Mouse (Mus musculus) embryonic fibroblast, embryonic 13.5 days (primary cell): ENCODE measurements around the gene Scfd2. TPM values are rescaled to one million over a fixed set of nuclear protein-coding genes. Genes with fewer than 3 reads are reported as not detected.

Experiments used
- H3K27ac ChIP-seq: 2 replicates; pipeline ENCODE4 v1.5.1; 2012; ENCODE audit warnings: low read length, control low read depth, inconsistent platforms; ENCODE audit not compliant: insufficient read depth
- H3K4me1 ChIP-seq: 2 replicates; pipeline ENCODE4 v1.6.1; 2011; ENCODE audit warnings: low read length; ENCODE audit not compliant: control insufficient read depth, insufficient read depth
- H3K4me3 ChIP-seq: 2 replicates; pipeline ENCODE4 v1.5.1; 2011; ENCODE audit warnings: mild to moderate bottlenecking, control low read depth, low read length; ENCODE audit not compliant: insufficient read depth
- CTCF ChIP-seq: IDR thresholded peaks from 2 replicates; pipeline ENCODE4 v1.5.1; 2011; ENCODE audit warnings: mild to moderate bottlenecking, control low read depth, low read length, moderate library complexity, borderline replicate concordance; ENCODE audit not compliant: insufficient read depth
- POLR2A ChIP-seq: IDR thresholded peaks from 2 replicates; pipeline ENCODE4 v1.6.1; 2011; ENCODE audit warnings: low read depth, mild to moderate bottlenecking, control low read depth, low read length, moderate library complexity
- polyA plus RNA-seq: library from polyadenylated mRNA; stranded (reverse); fragments of >200 nt; gene quantifications from 2 replicates; pipeline ENCODE4 v1.2.4, GENCODE M21; 2011; ENCODE audit warnings: low read depth; ENCODE audit not compliant: missing spikeins, insufficient read length

Scfd2 gene
- polyA plus RNA-seq, 1 experiment: 11.4 TPM

DNA sequence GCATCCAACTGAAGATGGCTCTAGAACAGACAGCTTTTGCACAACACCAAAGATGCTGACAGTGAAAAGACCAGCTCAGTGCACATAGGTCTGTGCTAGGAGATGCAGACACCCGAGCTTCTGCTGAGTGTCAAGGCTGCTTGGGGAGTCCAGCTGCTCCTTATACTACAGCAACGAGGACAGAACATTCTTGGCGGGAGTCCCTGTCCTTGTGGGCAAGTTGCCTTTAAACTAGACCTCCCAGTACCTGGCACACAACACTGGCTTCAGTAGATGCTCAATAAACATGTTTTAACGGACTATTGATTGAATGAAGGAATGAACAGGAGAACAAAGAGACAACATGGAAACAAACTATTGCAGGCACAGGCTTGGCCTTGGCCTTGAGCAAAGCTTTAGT, 226.8 kb downstream of the Scfd2 start:
- Histone ChIP-seq H3K4me3 (no peak overlapping the region), H3K4me1 (no peaks in the 10 kb centered on the region; the same call in 1 of the 2 replicates), H3K27ac (no peak overlapping the region)
- TF ChIP-seq CTCF (no peak), POLR2A (no peak)

- no peak overlapping the region for H3K27ac ChIP-seq
- H3K4me1 ChIP-seq: no peaks in the 10 kb centered on the region; the same call in 1 of the 2 replicates
- H3K4me3 ChIP-seq: no peak overlapping the region
- TF ChIP-seq CTCF (no peak), POLR2A (no peak)
Observed at GRCm38 (mm10) chr5:74302331-74302730, 229.2 kb downstream of the Scfd2 start.

- Histone ChIP-seq H3K4me1 (no peaks in the 10 kb centered on the region; the same call in 1 of the 2 replicates), H3K4me3 (no peak overlapping the region), H3K27ac (no peak overlapping the region)
- TF ChIP-seq CTCF (no peak), POLR2A (no peak)
Observed at GRCm38 (mm10) chr5:74301443-74301842, 230.1 kb downstream of the Scfd2 start.

DNA sequence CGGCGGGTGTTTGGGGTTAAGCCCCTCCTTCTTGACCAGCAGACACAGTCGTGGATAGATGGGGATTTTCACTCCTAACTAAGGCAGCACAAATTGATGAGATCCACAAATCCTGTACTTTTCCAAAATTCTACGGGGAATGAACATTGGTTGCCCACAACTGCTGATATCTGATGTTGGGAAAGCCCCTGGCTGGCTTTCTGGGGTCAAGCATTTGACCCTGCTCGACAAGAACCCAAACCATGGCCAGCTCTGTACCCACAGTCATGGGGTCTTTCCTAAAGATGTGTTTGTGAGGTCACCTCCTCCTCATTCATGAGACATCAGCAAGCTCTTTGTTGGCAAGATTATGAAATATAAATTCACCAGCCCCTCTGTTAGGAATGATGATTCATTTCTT, 230.6 kb downstream of the Scfd2 start:
- Histone ChIP-seq H3K4me1 (no peaks in the 10 kb centered on the region; the same call in 1 of the 2 replicates), H3K27ac (no peak overlapping the region), H3K4me3 (no peak overlapping the region)
- TF ChIP-seq POLR2A (no peak), CTCF (no peak)

- Histone ChIP-seq H3K27ac (no peak overlapping the region), H3K4me1 (no peaks in the 10 kb centered on the region; the same call in 1 of the 2 replicates)
Observed at GRCm38 (mm10) chr5:74300140-74300539, 231.4 kb downstream of the Scfd2 start.

DNA sequence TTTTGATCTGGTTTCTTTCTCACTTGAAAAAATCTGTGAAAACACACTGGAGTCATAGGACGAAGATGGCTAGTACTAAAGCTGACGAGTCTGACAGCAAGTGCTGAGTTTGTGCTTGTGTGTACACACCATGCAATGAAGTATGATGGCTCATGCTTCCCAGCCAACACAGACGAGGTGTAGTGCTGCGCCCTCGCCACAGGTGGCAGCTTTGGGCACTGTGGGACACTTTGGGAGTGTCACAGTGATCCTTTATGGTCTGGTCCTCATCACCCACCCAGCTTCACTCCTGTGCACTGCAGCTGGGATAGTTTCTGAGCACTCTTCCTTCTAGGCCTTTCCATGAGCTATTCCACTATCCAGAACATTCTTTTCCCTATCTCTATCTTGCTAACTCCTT, 234.4 kb downstream of the Scfd2 start:
- TF ChIP-seq CTCF (peak; percentile 20; the same call in 1 of the 2 replicates), POLR2A (no peak)
- H3K27ac ChIP-seq: no peak overlapping the region
- H3K4me1 ChIP-seq: no peaks in the 10 kb centered on the region; the same call in 1 of the 2 replicates
- no peak overlapping the region for H3K4me3 ChIP-seq

More at GRCm38 (mm10) chr5:74300140-74300539, 231.4 kb downstream of the Scfd2 start:
- H3K4me3 ChIP-seq: no peak overlapping the region
- TF ChIP-seq POLR2A: no peak
- no peak for TF ChIP-seq CTCF

DNA sequence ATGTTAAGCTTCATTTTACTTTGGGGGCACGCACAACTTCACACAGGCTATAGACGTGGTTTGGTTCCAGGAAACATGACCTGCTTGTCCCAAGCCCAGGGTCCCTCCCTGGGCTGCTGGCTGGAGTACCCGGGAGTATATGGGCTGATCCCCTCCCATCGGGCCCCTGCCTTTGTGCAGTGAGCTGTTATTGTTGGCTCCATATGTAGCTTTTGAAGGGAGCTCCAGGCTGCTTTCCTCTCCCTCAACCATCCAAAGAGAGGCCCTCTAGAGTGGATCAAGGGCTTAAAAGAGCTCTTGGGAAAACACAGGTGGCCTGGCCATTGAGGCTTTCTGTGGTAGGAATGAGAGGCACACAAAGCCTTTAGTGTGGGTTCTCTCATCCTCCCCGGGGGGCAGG, 235.5 kb downstream of the Scfd2 start:
- TF ChIP-seq CTCF: no peak
- H3K4me1 ChIP-seq: no peaks in the 10 kb centered on the region
- H3K27ac ChIP-seq: no peak overlapping the region
- H3K4me3 ChIP-seq: no peak overlapping the region

DNA sequence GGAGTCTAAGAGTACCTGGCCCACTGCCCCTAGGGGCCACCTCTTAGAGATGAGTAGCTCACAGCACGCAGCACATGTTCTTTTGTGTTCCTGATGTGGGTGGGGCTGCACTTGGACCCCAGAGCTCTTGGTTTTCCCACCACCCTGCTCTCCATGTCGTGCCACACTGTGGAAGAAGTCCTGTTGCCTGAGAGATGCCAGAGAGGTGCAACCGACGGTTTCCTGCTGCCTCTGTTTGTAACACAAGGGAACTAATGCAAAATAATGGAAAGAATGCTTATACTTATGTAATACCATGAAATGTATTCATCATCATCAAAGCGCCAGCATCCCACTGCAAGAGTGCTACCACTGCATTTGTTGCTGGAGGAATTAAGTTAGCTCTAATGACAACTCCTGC, 238.0 kb downstream of the Scfd2 start:
- Histone ChIP-seq H3K4me3 (no peak overlapping the region), H3K4me1 (no peaks in the 10 kb centered on the region), H3K27ac (no peak overlapping the region)
- TF ChIP-seq CTCF (no peak), POLR2A (no peak)

- no peak overlapping the region for H3K4me3 ChIP-seq
- no peaks in the 10 kb centered on the region for H3K4me1 ChIP-seq
- no peak for TF ChIP-seq POLR2A
- TF ChIP-seq CTCF: no peak
- H3K27ac ChIP-seq: no peak overlapping the region
Observed at GRCm38 (mm10) chr5:74292050-74292449, 239.5 kb downstream of the Scfd2 start.

- H3K27ac ChIP-seq: no peak overlapping the region
- peaks cover under 1% of the 10 kb centered on the region for H3K4me1 ChIP-seq
- no peak for TF ChIP-seq CTCF
- TF ChIP-seq POLR2A: no peak
- H3K4me3 ChIP-seq: no peak overlapping the region
Observed at GRCm38 (mm10) chr5:74291575-74291974, 240.0 kb downstream of the Scfd2 start.

DNA sequence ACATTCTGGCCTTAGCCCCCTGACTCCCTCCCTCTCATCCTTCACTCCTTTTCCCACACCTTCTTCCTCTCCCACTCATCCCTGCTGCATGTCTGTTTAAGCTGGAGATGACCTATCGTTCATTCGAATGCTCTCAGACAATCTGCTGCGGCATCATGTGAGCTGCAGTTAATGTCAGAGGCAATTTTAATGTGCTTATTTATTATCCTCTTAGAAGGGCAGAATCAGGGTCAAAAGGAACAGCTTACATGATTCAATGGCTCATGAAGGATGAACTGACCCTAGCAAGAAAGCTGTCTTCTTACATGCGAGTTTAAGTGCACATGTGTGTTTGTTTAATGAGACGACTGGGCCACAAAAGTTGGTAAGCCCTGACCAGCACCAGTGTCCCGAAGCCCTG, 241.6 kb downstream of the Scfd2 start:
- H3K4me3 ChIP-seq: no peak overlapping the region
- TF ChIP-seq POLR2A (no peak), CTCF (no peak)
- H3K27ac ChIP-seq: no peak overlapping the region
- peaks cover 8% of the 10 kb centered on the region for H3K4me1 ChIP-seq
